Mouse (Mus musculus) kidney, adult 2 months (tissue): ENCODE data around the gene Mgam.

Experiments used
- CTCF ChIP-seq: fragments of 200-500 bp; conservative IDR thresholded peaks from 2 replicates; pipeline ENCODE4 v1.5.1; 2011; ENCODE audit warnings: low read depth, mild to moderate bottlenecking, control low read depth, low read length, moderate library complexity, mixed read lengths; ENCODE audit not compliant: insufficient read depth, insufficient read length
- POLR2A ChIP-seq: fragments of 200-500 bp; IDR thresholded peaks from one replicate; pipeline ENCODE4 v1.6.1; 2011; ENCODE audit warnings: low read depth, low read length, control low read depth

GRCm38 (mm10) chr6:40610244-40610643 is 18.4 kb upstream of the Mgam start:
- no peak for TF ChIP-seq POLR2A
- TF ChIP-seq CTCF, result no peak
